Mouse (Mus musculus) liver, postnatal 0 days (tissue): ENCODE results near the gene Nek4. TPM values are rescaled to one million over a fixed set of nuclear protein-coding genes. Genes with fewer than 3 reads are reported as not detected.

ENCODE experiments used
- ATAC-seq: fragments of 200-750 bp; cut with Nextera tagmentation; 2 replicates; pipeline ENCODE4 v1.8.0; 2017; ENCODE audit warnings: mild to moderate bottlenecking, moderate library complexity
- DNase-seq: peaks from one replicate; pipeline ENCODE4 v3.0.0-alpha.2; 2016
- H3K27ac ChIP-seq: fragments of 300-500 bp; sonication (generic); 2 replicates; pipeline ENCODE4 v1.5.1; 2014; ENCODE audit warnings: antibody characterized with exemption, moderate library complexity, mild to moderate bottlenecking, low read depth
- H3K27me3 ChIP-seq: fragments of 300-500 bp; sonication (generic); 2 replicates; pipeline ENCODE4 v1.6.1; 2014; ENCODE audit warnings: low read length, control low read depth, mixed read lengths; ENCODE audit not compliant: insufficient read depth
- H3K36me3 ChIP-seq: fragments of 300-500 bp; sonication (generic); replicated peaks from 2 replicates; pipeline ENCODE4 v1.6.1; 2014; ENCODE audit warnings: mild to moderate bottlenecking, control low read depth, low read length, moderate library complexity, mixed read lengths; ENCODE audit not compliant: insufficient read depth
- H3K4me1 ChIP-seq: fragments of 300-500 bp; sonication (generic); 2 replicates; pipeline ENCODE4 v1.6.1; 2014; ENCODE audit warnings: antibody characterized with exemption, mild to moderate bottlenecking, control low read depth; ENCODE audit not compliant: insufficient read depth
- H3K4me2 ChIP-seq: fragments of 300-500 bp; sonication (generic); 2 replicates; pipeline ENCODE4 v1.6.1; 2014; ENCODE audit warnings: low read depth, mild to moderate bottlenecking, low read length, moderate library complexity, mixed read lengths
- H3K4me3 ChIP-seq: fragments of 300-500 bp; sonication (generic); 2 replicates; pipeline ENCODE4 v1.5.1; 2014; ENCODE audit warnings: low read depth, low read length
- H3K9ac ChIP-seq: fragments of 300-500 bp; sonication (generic); replicated peaks from 2 replicates; pipeline ENCODE4 v1.6.1; 2014; ENCODE audit warnings: mild to moderate bottlenecking, moderate library complexity
- H3K9me3 ChIP-seq: fragments of 300-500 bp; sonication (generic); 2 replicates; pipeline ENCODE4 v1.6.1; 2016; ENCODE audit warnings: mild to moderate bottlenecking, control low read depth, low read length, mixed read lengths
- CTCF ChIP-seq: sonication (generic); IDR thresholded peaks from 2 replicates; pipeline ENCODE4 v1.5.1; 2016; ENCODE audit warnings: antibody characterized with exemption, low read depth
- EP300 ChIP-seq: IDR thresholded peaks from 2 replicates; pipeline ENCODE4 v1.6.1; 2016; ENCODE audit warnings: antibody characterized with exemption, low read depth, mild to moderate bottlenecking
- WGBS: fragments of 180-500 bp; shearing (Covaris S2); extraction: QIAGEN DNeasy Blood & Tissue Kit; methylation state at CpG from one replicate; pipeline ENCODE4 v1.1.7; 2014; ENCODE audit not compliant: insufficient replicate concordance; 5-methylcytosine and 5-hydroxymethylcytosine counted together
- polyA plus RNA-seq: library from polyadenylated mRNA; unstranded; fragments of >200 nt; fragmentation: Nextera tagmentation; extraction: Ambion mirVana; gene quantifications from 2 replicates; pipeline ENCODE4 v1.2.1, GENCODE M21; 2015

Nek4 gene
- polyA plus RNA-seq, 1 experiment from 2014 or later = 3.1 TPM

- Histone ChIP-seq H3K4me1 (peaks cover 7% of the 10 kb centered on the region), H3K4me2 (no peak overlapping the region), H3K9ac (no peak overlapping the region), H3K9me3 (no peaks in the 10 kb centered on the region), H3K4me3 (no peak overlapping the region), H3K27ac (no peak overlapping the region), H3K27me3 (no peaks in the 10 kb centered on the region), H3K36me3 (peaks cover 24% of the 10 kb centered on the region)
- WGBS = 63% methylated on average over 5 of the region's 5 CpGs
- no peak for DNase-seq
- ATAC-seq = peak; percentile 65
- peak; percentile 37; the same call in 1 of the 2 replicates for TF ChIP-seq EP300
- TF ChIP-seq CTCF = no peak
These were observed 55.6 kb downstream of the Nek4 start for GRCm38 (mm10) chr14:31006779-31007178.

- Histone ChIP-seq H3K27me3 (no peaks in the 10 kb centered on the region), H3K4me1 (peaks cover 2% of the 10 kb centered on the region; the same call in 1 of the 2 replicates), H3K4me3 (no peak overlapping the region), H3K27ac (no peak overlapping the region), H3K36me3 (peaks cover 67% of the 10 kb centered on the region), H3K4me2 (no peak overlapping the region), H3K9me3 (no peaks in the 10 kb centered on the region), H3K9ac (no peak overlapping the region)
- no peak for DNase-seq
- ATAC-seq = no peak
- TF ChIP-seq EP300 = no peak
- TF ChIP-seq CTCF = no peak
- 81% methylated on average over 3 of the region's 3 CpGs for WGBS
These were observed 60.4 kb downstream of the Nek4 start for GRCm38 (mm10) chr14:31011588-31011987.

- peaks cover 69% of the 10 kb centered on the region for H3K36me3 ChIP-seq
- no peak overlapping the region for H3K4me2 ChIP-seq
- no peaks in the 10 kb centered on the region for H3K9me3 ChIP-seq
- peaks cover 15% of the 10 kb centered on the region for H3K4me1 ChIP-seq
- ATAC-seq = no peak
- DNase-seq = no peak
- H3K9ac ChIP-seq = no peak overlapping the region
- TF ChIP-seq EP300 (no peak), CTCF (no peak)
- no peak overlapping the region for H3K27ac ChIP-seq
- no peaks in the 10 kb centered on the region for H3K27me3 ChIP-seq
- no peak overlapping the region for H3K4me3 ChIP-seq
- WGBS = 88% methylated on average over 2 of the region's 2 CpGs
These were observed 62.8 kb downstream of the Nek4 start for GRCm38 (mm10) chr14:31013928-31014327.

GRCm38 (mm10) chr14:31016063-31016462 is 64.9 kb downstream of the Nek4 start:
- Histone ChIP-seq H3K4me3 (no peak overlapping the region), H3K27ac (no peak overlapping the region), H3K9me3 (no peaks in the 10 kb centered on the region), H3K4me1 (peaks cover 20% of the 10 kb centered on the region), H3K9ac (0 out of 2 replicates have a peak overlapping the region, but pooled peaks have one; percentile 30), H3K4me2 (no peak overlapping the region; the same call in 1 of the 2 replicates), H3K27me3 (no peaks in the 10 kb centered on the region), H3K36me3 (peaks cover 56% of the 10 kb centered on the region)
- no peak for ATAC-seq
- TF ChIP-seq CTCF = no peak
- 0 out of 2 replicates have a peak, but pooled peaks have one; percentile 14 for TF ChIP-seq EP300
- DNase-seq = no peak
- 50% methylated on average over 1 of the region's 1 CpGs for WGBS

- TF ChIP-seq CTCF = peak; percentile 61
- TF ChIP-seq EP300 = no peak
- Histone ChIP-seq H3K9ac (peak overlapping the region; percentile 87), H3K9me3 (no peaks in the 10 kb centered on the region), H3K4me2 (peak overlapping the region; percentile 93), H3K27me3 (no peaks in the 10 kb centered on the region), H3K36me3 (peaks cover 47% of the 10 kb centered on the region), H3K4me1 (peaks cover 20% of the 10 kb centered on the region), H3K27ac (peak overlapping the region; percentile 99), H3K4me3 (peak overlapping the region; percentile 82)
- DNase-seq = peak; percentile 47
- WGBS = 0% methylated on average over 2 of the region's 2 CpGs
- no peak for ATAC-seq
These were observed 66.7 kb downstream of the Nek4 start for GRCm38 (mm10) chr14:31017854-31018253.

GRCm38 (mm10) chr14:31018860-31019291 is 67.7 kb downstream of the Nek4 start, which contains the start of the genes Pbrm1 and Gnl3:
Pbrm1 (plus strand) TSS chr14:31019138.
Gnl3 (minus strand) TSS chr14:31019152.
- no peaks in the 10 kb centered on the region for H3K9me3 ChIP-seq
- H3K4me3 ChIP-seq = peak within 1 kb of the TSS; percentile 82
- peak within 1 kb of the TSS; percentile 87 for H3K9ac ChIP-seq
- ATAC-seq (peak; percentile 90), DNase-seq (peak; percentile 98)
- no peaks in the 10 kb centered on the region for H3K27me3 ChIP-seq
- TF ChIP-seq EP300 = no peak
- TF ChIP-seq CTCF = peak; percentile 46
- peak within 1 kb of the TSS; percentile 93 for H3K4me2 ChIP-seq
- peak within 1 kb of the TSS; percentile 99 for H3K27ac ChIP-seq
- H3K36me3 ChIP-seq = peaks cover 40% of the 10 kb centered on the region
- under 1% methylated on average over 28 of the region's 53 CpGs for WGBS
- H3K4me1 ChIP-seq = peaks cover 20% of the 10 kb centered on the region
